ENCODE assay signal across 18 mouse cellular contexts in genomic region chr16:40945834-40946233, GRCm38 (mm10).
DNase-seq lines count a peak whose midpoint lies in the region; ATAC-seq and TF ChIP-seq lines count a peak whose summit lies in the region.
"Had no signal": no experiment of that assay in that cellular context is flagged by ENCODE, and none has a peak within 500 bp of the region (broad histone marks: within the 10 kb centered on the region; RNA-seq: fewer than 3 reads in every experiment).

No protein-coding gene starts in this region.

- no peak overlapping the region for H3K4me2 ChIP-seq in hindbrain, embryonic 14.5 days (replicated peaks)
- no peak overlapping the region for H3K4me2 ChIP-seq in hindbrain, embryonic 11.5 days (replicated peaks; ENCODE audit: low read depth, low read length)
- H3K4me2 ChIP-seq in lung, embryonic 14.5 days = no peak overlapping the region
- no peak overlapping the region for H3K4me2 ChIP-seq in neural tube, embryonic 15.5 days
- H3K4me2 ChIP-seq in stomach, postnatal 0 days (replicated peaks; ENCODE audit: low read depth) = no peak overlapping the region
- H3K4me2 ChIP-seq: limb, embryonic 13.5 days; liver, embryonic 15.5 days had no signal

- H3K4me3 ChIP-seq in hindbrain, embryonic 14.5 days (replicated peaks; ENCODE audit: low read length) = no peak overlapping the region
- no peak overlapping the region for H3K4me3 ChIP-seq in hindbrain, embryonic 11.5 days (ENCODE audit: low read depth, low read length)
- no peak overlapping the region for H3K4me3 ChIP-seq in lung, embryonic 14.5 days (ENCODE audit: low read depth, low read length)
- no peak overlapping the region for H3K4me3 ChIP-seq in lung, adult 2 months (replicated peaks; ENCODE audit: extremely low read depth, low read depth, low read length)
- no peak overlapping the region for H3K4me3 ChIP-seq in neural tube, embryonic 15.5 days (replicated peaks)
- H3K4me3 ChIP-seq in stomach, postnatal 0 days (ENCODE audit: low read depth, low read length) = no peak overlapping the region
- H3K4me3 ChIP-seq: erythroblast, embryonic 14.5 days; heart, embryonic 10.5 days; limb, embryonic 13.5 days; liver, embryonic 15.5 days had no signal

- no peak for TF ChIP-seq POLR2A in lung, adult 2 months (IDR thresholded peaks at IDR 0.05; ENCODE audit: borderline replicate concordance, extremely low read depth, low read depth, low read length)

- peak; percentile 53 for ATAC-seq in hindbrain, embryonic 14.5 days (ENCODE audit: low FRiP score)
- no peak for ATAC-seq in hindbrain, embryonic 11.5 days (ENCODE audit: low FRiP score)
- ATAC-seq in lung, embryonic 14.5 days (ENCODE audit: insufficient read depth) = peak; percentile 82; the same call in 1 of the 2 replicates
- 0 out of 2 replicates have a peak, but pooled peaks have one; percentile 47 for ATAC-seq in neural tube, embryonic 15.5 days (ENCODE audit: low FRiP score)
- ATAC-seq in stomach, postnatal 0 days (ENCODE audit: low FRiP score, low TSS enrichment) = no peak

- H3K4me1 ChIP-seq in hindbrain, embryonic 14.5 days (replicated peaks; ENCODE audit: control insufficient read depth, insufficient read depth, low read length) = peaks cover 9% of the 10 kb centered on the region; the same call in 1 of the 2 replicates
- H3K4me1 ChIP-seq in hindbrain, embryonic 11.5 days (replicated peaks; ENCODE audit: control insufficient read depth, insufficient read depth, low read length) = no peaks in the 10 kb centered on the region
- no peaks in the 10 kb centered on the region for H3K4me1 ChIP-seq in lung, embryonic 14.5 days (ENCODE audit: insufficient read depth)
- no peaks in the 10 kb centered on the region for H3K4me1 ChIP-seq in lung, adult 2 months (ENCODE audit: control insufficient read depth, insufficient read depth, low read length)
- H3K4me1 ChIP-seq in neural tube, embryonic 15.5 days = peaks cover 7% of the 10 kb centered on the region; the same call in 1 of the 2 replicates
- no peaks in the 10 kb centered on the region for H3K4me1 ChIP-seq in stomach, postnatal 0 days (replicated peaks; ENCODE audit: control insufficient read depth, insufficient read depth)
- H3K4me1 ChIP-seq: heart, embryonic 10.5 days; liver, embryonic 15.5 days had no signal

- TF ChIP-seq CTCF in lung, embryonic 14.5 days (IDR thresholded peaks at IDR 0.05; ENCODE audit: low read depth) = no peak
- no peak for TF ChIP-seq CTCF in lung, adult 2 months (IDR thresholded peaks at IDR 0.05; ENCODE audit: insufficient read depth, low read length)
- no peak for TF ChIP-seq CTCF in stomach, postnatal 0 days (IDR thresholded peaks at IDR 0.05; ENCODE audit: low read depth)

- H3K36me3 ChIP-seq in hindbrain, embryonic 14.5 days (replicated peaks; ENCODE audit: control insufficient read depth, insufficient read depth) = no peaks in the 10 kb centered on the region
- no peaks in the 10 kb centered on the region for H3K36me3 ChIP-seq in hindbrain, embryonic 11.5 days (ENCODE audit: control insufficient read depth, insufficient read depth, low read length)
- no peaks in the 10 kb centered on the region for H3K36me3 ChIP-seq in lung, embryonic 14.5 days (ENCODE audit: insufficient read depth)
- H3K36me3 ChIP-seq in neural tube, embryonic 15.5 days = no peaks in the 10 kb centered on the region
- no peaks in the 10 kb centered on the region for H3K36me3 ChIP-seq in stomach, postnatal 0 days (ENCODE audit: control insufficient read depth, insufficient read depth, low read length)
- H3K36me3 ChIP-seq: heart, embryonic 10.5 days; limb, embryonic 13.5 days; liver, embryonic 15.5 days had no signal

- no peaks in the 10 kb centered on the region for H3K9me3 ChIP-seq in hindbrain, embryonic 14.5 days (ENCODE audit: control insufficient read depth, low read length)
- H3K9me3 ChIP-seq in hindbrain, embryonic 11.5 days (ENCODE audit: control insufficient read depth, low read length) = no peaks in the 10 kb centered on the region
- H3K9me3 ChIP-seq in lung, embryonic 14.5 days (ENCODE audit: low read depth, low read length) = no peaks in the 10 kb centered on the region
- H3K9me3 ChIP-seq in neural tube, embryonic 15.5 days (replicated peaks) = no peaks in the 10 kb centered on the region
- no peaks in the 10 kb centered on the region for H3K9me3 ChIP-seq in stomach, postnatal 0 days (ENCODE audit: control insufficient read depth, low read length)
- H3K9me3 ChIP-seq: heart, embryonic 10.5 days; limb, embryonic 13.5 days; liver, embryonic 15.5 days had no signal

- no peak for DNase-seq in hindbrain, embryonic 14.5 days (ENCODE audit: low spot score)
- no peak for DNase-seq in hindbrain, embryonic 11.5 days (ENCODE audit: low spot score)
- DNase-seq in lung, embryonic 14.5 days = peak; percentile 31
- DNase-seq in lung, adult 2 months = no peak
- peak; percentile 7 for DNase-seq in retina, postnatal 1 day
- no peak for DNase-seq in retina, embryonic 14.5 days (ENCODE audit: low spot score)
- no peak for DNase-seq in stomach, postnatal 0 days (ENCODE audit: low spot score)
- DNase-seq: adrenal gland, postnatal 10 days; cerebellum, adult 11-12 months; cerebellum, postnatal 25 days; gastrocnemius, postnatal 25 days; right cerebral cortex, postnatal 25 days; thymus, postnatal 36 days had no signal

- no peak overlapping the region for H3K9ac ChIP-seq in hindbrain, embryonic 14.5 days
- H3K9ac ChIP-seq in hindbrain, embryonic 11.5 days (ENCODE audit: low read depth, low read length) = no peak overlapping the region
- H3K9ac ChIP-seq in lung, embryonic 14.5 days = no peak overlapping the region
- H3K9ac ChIP-seq in neural tube, embryonic 15.5 days (replicated peaks) = no peak overlapping the region
- no peak overlapping the region for H3K9ac ChIP-seq in stomach, postnatal 0 days (ENCODE audit: low read length)
- H3K9ac ChIP-seq: limb, embryonic 13.5 days; liver, embryonic 15.5 days had no signal

- H3K27me3 ChIP-seq in hindbrain, embryonic 14.5 days (ENCODE audit: control insufficient read depth, insufficient read depth, low read length) = no peaks in the 10 kb centered on the region
- no peaks in the 10 kb centered on the region for H3K27me3 ChIP-seq in hindbrain, embryonic 11.5 days (ENCODE audit: control insufficient read depth, insufficient read depth, low read length)
- H3K27me3 ChIP-seq in lung, embryonic 14.5 days (ENCODE audit: insufficient read depth, low read length) = no peaks in the 10 kb centered on the region
- H3K27me3 ChIP-seq in neural tube, embryonic 15.5 days (replicated peaks) = no peaks in the 10 kb centered on the region
- no peaks in the 10 kb centered on the region for H3K27me3 ChIP-seq in stomach, postnatal 0 days (ENCODE audit: control insufficient read depth, insufficient read depth, low read length)
- H3K27me3 ChIP-seq: limb, embryonic 13.5 days; liver, embryonic 15.5 days had no signal

- WGBS in hindbrain, embryonic 14.5 days = 60% methylated on average over 1 of the region's 1 CpGs
- 81% methylated on average over 1 of the region's 1 CpGs for WGBS in hindbrain, embryonic 11.5 days
- WGBS in lung, embryonic 14.5 days = 21% methylated on average over 1 of the region's 1 CpGs
- WGBS in lung, adult 2 months = 14% methylated on average over 1 of the region's 1 CpGs
- 53% methylated on average over 1 of the region's 1 CpGs for WGBS in neural tube, embryonic 15.5 days
- 15% methylated on average over 1 of the region's 1 CpGs for WGBS in stomach, postnatal 0 days

- TF ChIP-seq EP300 in stomach, postnatal 0 days (optimal IDR thresholded peaks at IDR 0.05) = no peak

- no peak overlapping the region for H3K27ac ChIP-seq in hindbrain, embryonic 14.5 days
- H3K27ac ChIP-seq in hindbrain, embryonic 11.5 days (ENCODE audit: low read depth, low read length) = no peak overlapping the region
- no peak overlapping the region for H3K27ac ChIP-seq in lung, embryonic 14.5 days (ENCODE audit: low read depth)
- peak overlapping the region; percentile 45; the same call in 1 of the 2 replicates for H3K27ac ChIP-seq in neural tube, embryonic 15.5 days (replicated peaks)
- H3K27ac ChIP-seq in stomach, postnatal 0 days (replicated peaks) = no peak overlapping the region
- H3K27ac ChIP-seq: heart, embryonic 10.5 days; limb, embryonic 13.5 days; liver, embryonic 15.5 days had no signal

Comparison
In these comparisons a context has a peak if more than half of its experiments do, and no peak if none do; other contexts are left out.
1. ATAC-seq: peak in hindbrain, embryonic 14.5 days (single experiment), lung, embryonic 14.5 days (single experiment) and neural tube, embryonic 15.5 days (single experiment); none in hindbrain, embryonic 11.5 days (single experiment) and stomach, postnatal 0 days (single experiment).
2. DNase-seq: peak in lung, embryonic 14.5 days (single experiment) and retina, postnatal 1 day (single experiment); none in hindbrain, embryonic 14.5 days (single experiment), hindbrain, embryonic 11.5 days (single experiment), lung, adult 2 months (single experiment), retina, embryonic 14.5 days (single experiment) and stomach, postnatal 0 days (single experiment).